Mouse (Mus musculus) ES-Bruce4 (cell line): ENCODE measurements around the gene Ccdc163. TPM values are rescaled to one million over a fixed set of nuclear protein-coding genes. Genes with fewer than 3 reads are reported as not detected.

ENCODE experiments used
- H3K27ac ChIP-seq: 2 replicates; pipeline ENCODE4 v1.5.1; 2012; ENCODE audit warnings: low read length, inconsistent platforms; ENCODE audit not compliant: insufficient read depth
- H3K27me3 ChIP-seq: 2 replicates; pipeline ENCODE4 v1.6.1; 2012; ENCODE audit warnings: mild to moderate bottlenecking, low read length, inconsistent platforms; ENCODE audit not compliant: control insufficient read depth, poor library complexity, insufficient read depth, severe bottlenecking
- H3K36me3 ChIP-seq: 2 replicates; pipeline ENCODE4 v1.6.1; 2012; ENCODE audit warnings: inconsistent platforms, mild to moderate bottlenecking, low read length, moderate library complexity; ENCODE audit not compliant: control insufficient read depth, poor library complexity, insufficient read depth, severe bottlenecking
- H3K4me1 ChIP-seq: one replicate; pipeline ENCODE4 v1.8.1; 2011; ENCODE audit warnings: low read length; ENCODE audit not compliant: control insufficient read depth, insufficient read depth
- H3K4me3 ChIP-seq: 2 replicates; pipeline ENCODE4 v1.5.1; 2011; ENCODE audit warnings: low read depth, mild to moderate bottlenecking, low read length
- H3K9ac ChIP-seq: 2 replicates; pipeline ENCODE4 v1.6.1; 2012; ENCODE audit warnings: low read depth, mild to moderate bottlenecking, inconsistent platforms; ENCODE audit not compliant: poor library complexity, severe bottlenecking
- H3K9me3 ChIP-seq: replicated peaks from 2 replicates; pipeline ENCODE4 v1.6.1; 2012; ENCODE audit warnings: mild to moderate bottlenecking, low read length, inconsistent platforms; ENCODE audit not compliant: control insufficient read depth, poor library complexity, insufficient read depth, severe bottlenecking
- CTCF ChIP-seq: IDR thresholded peaks from one replicate; pipeline ENCODE4 v1.8.1; 2011; ENCODE audit warnings: low read depth, low read length
- EP300 ChIP-seq: IDR thresholded peaks from 2 replicates; pipeline ENCODE4 v1.6.1; 2011; ENCODE audit warnings: low read depth, low read length; ENCODE audit not compliant: insufficient read depth
- POLR2A ChIP-seq: IDR thresholded peaks from one replicate; pipeline ENCODE4 v1.8.1; 2011; ENCODE audit warnings: low read length; ENCODE audit not compliant: insufficient read depth
- polyA plus RNA-seq: library from polyadenylated mRNA; stranded (reverse); fragments of >200 nt; gene quantifications from 2 replicates; pipeline ENCODE4 v1.2.4, GENCODE M21; 2011; ENCODE audit warnings: low read depth; ENCODE audit not compliant: missing spikeins, insufficient read depth, insufficient read length

Ccdc163 gene
- polyA plus RNA-seq, 1 experiment: 45.2 TPM

- no peaks in the 10 kb centered on the region for H3K9me3 ChIP-seq
- peaks cover 3% of the 10 kb centered on the region for H3K4me1 ChIP-seq
- H3K4me3 ChIP-seq: no peak overlapping the region
- peak overlapping the region; percentile 96 for H3K27ac ChIP-seq
- H3K9ac ChIP-seq: 0 out of 2 replicates have a peak overlapping the region, but pooled peaks have one; percentile 37
- H3K36me3 ChIP-seq: no peaks in the 10 kb centered on the region
- TF ChIP-seq EP300 (no peak), CTCF (no peak), POLR2A (no peak)
- H3K27me3 ChIP-seq: no peaks in the 10 kb centered on the region
Observed at GRCm38 (mm10) chr4:116725444-116725843, 17.1 kb downstream of the Ccdc163 start.

- Histone ChIP-seq H3K4me1 (peaks cover 3% of the 10 kb centered on the region), H3K27me3 (no peaks in the 10 kb centered on the region), H3K36me3 (no peaks in the 10 kb centered on the region), H3K9me3 (no peaks in the 10 kb centered on the region), H3K27ac (no peak overlapping the region), H3K4me3 (no peak overlapping the region), H3K9ac (no peak overlapping the region)
- TF ChIP-seq EP300 (no peak), CTCF (no peak), POLR2A (no peak)
Observed at GRCm38 (mm10) chr4:116727401-116727800, 19.1 kb downstream of the Ccdc163 start.

- Histone ChIP-seq H3K4me1 (peaks cover 3% of the 10 kb centered on the region), H3K4me3 (no peak overlapping the region), H3K9me3 (no peaks in the 10 kb centered on the region), H3K27ac (no peak overlapping the region), H3K36me3 (no peaks in the 10 kb centered on the region), H3K9ac (no peak overlapping the region), H3K27me3 (no peaks in the 10 kb centered on the region)
- no peak for TF ChIP-seq POLR2A
- TF ChIP-seq CTCF: no peak
- no peak for TF ChIP-seq EP300
Observed at GRCm38 (mm10) chr4:116729532-116729931, 21.2 kb downstream of the Ccdc163 start.

GRCm38 (mm10) chr4:116731077-116731476 is 22.8 kb downstream of the Ccdc163 start:
- H3K9ac ChIP-seq: no peak overlapping the region
- H3K27ac ChIP-seq: peak overlapping the region; percentile 27; the same call in 1 of the 2 replicates
- H3K4me3 ChIP-seq: peak overlapping the region; percentile 9

GRCm38 (mm10) chr4:116732355-116732754 is 24.0 kb downstream of the Ccdc163 start:
- H3K4me3 ChIP-seq: no peak overlapping the region
- H3K27me3 ChIP-seq: no peaks in the 10 kb centered on the region
- no peak overlapping the region for H3K9ac ChIP-seq
- H3K27ac ChIP-seq: no peak overlapping the region
- H3K4me1 ChIP-seq: no peaks in the 10 kb centered on the region
- H3K36me3 ChIP-seq: no peaks in the 10 kb centered on the region
- no peaks in the 10 kb centered on the region for H3K9me3 ChIP-seq
- no peak for TF ChIP-seq POLR2A
- no peak for TF ChIP-seq CTCF
- TF ChIP-seq EP300: no peak

More at GRCm38 (mm10) chr4:116731077-116731476, 22.8 kb downstream of the Ccdc163 start:
- Histone ChIP-seq H3K4me1 (peaks cover 1% of the 10 kb centered on the region), H3K9me3 (no peaks in the 10 kb centered on the region), H3K36me3 (no peaks in the 10 kb centered on the region), H3K27me3 (no peaks in the 10 kb centered on the region)
- no peak for TF ChIP-seq CTCF
- no peak for TF ChIP-seq POLR2A
- no peak for TF ChIP-seq EP300

GRCm38 (mm10) chr4:116734996-116735395 is 26.7 kb downstream of the Ccdc163 start:
- Histone ChIP-seq H3K4me1 (no peaks in the 10 kb centered on the region), H3K4me3 (no peak overlapping the region), H3K27me3 (no peaks in the 10 kb centered on the region), H3K9ac (no peak overlapping the region), H3K27ac (no peak overlapping the region), H3K36me3 (no peaks in the 10 kb centered on the region), H3K9me3 (no peaks in the 10 kb centered on the region)
- TF ChIP-seq CTCF (no peak), POLR2A (no peak), EP300 (no peak)
